Mouse (Mus musculus) lung, postnatal 10 days (tissue): ENCODE data around the gene Lonrf3.

Experiments
- DNase-seq: peaks from one replicate; pipeline ENCODE4 v3.0.0; 2021

Lonrf3 gene

DNA sequence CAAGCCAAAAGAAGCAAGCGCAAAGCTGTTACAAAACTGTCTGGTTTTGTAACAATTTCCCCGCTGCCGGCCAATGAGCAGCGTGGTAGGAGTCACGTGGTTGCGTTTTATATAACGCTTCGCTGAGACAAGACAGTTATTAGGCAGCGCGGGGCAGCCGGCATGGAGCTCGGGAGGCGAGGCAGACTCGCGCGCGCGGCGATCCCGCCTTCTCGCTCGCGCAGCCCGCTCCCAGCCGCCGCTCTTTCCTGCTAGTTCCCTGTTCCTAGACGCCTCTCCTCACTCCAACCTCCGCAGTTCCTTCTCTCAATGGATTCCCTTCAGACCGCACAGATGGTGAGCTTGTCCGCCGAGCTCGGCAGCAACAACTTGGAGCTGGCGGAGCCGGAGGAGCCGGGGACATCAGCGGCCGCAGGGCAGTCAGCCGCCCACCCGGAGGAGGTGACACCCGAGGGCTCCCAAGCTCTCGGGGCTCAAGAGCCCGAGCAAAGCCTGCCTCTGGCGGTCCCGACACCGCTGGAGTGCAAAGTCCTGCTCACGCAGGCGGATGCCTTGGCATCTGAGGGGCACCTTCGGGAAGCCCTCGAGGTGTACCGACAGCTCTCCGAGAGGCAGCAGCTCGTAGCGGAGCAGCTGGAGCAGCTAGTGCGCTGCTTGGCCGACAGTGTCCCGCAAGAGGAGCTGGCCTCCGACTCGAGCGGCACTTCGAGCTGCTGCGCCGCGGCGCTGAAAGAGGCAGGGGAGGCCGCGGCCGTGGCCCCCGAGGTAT, at the start of gene Lonrf3:
Lonrf3 (plus strand) TSS at position 83 of the 769 bp plus-strand sequence.
- peak; percentile 78 for DNase-seq

GRCm38 (mm10) chrX:36278750-36279149, 49.4 kb upstream of the Lonrf3 start:
- no peak for DNase-seq

DNA sequence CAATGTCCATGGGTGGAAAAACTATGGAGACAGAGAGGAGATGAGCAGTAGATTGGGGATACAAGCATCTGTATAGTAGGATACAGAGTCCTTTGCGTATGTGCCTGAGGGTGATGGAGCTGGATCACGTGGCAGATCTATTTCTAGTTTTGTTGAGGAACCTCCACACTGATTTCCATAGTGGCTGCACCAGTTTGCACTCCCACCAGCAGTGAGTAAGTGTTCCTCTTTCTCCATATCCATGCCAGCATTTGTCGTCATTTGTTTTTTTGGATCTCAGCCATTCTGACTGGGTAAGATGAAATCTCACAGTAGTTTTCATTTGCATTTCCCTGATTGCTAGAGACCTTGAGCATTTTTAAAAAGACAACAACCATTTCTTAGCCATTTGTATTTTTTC, 16.7 kb upstream of the Lonrf3 start:
- DNase-seq = peak; percentile 1

DNA sequence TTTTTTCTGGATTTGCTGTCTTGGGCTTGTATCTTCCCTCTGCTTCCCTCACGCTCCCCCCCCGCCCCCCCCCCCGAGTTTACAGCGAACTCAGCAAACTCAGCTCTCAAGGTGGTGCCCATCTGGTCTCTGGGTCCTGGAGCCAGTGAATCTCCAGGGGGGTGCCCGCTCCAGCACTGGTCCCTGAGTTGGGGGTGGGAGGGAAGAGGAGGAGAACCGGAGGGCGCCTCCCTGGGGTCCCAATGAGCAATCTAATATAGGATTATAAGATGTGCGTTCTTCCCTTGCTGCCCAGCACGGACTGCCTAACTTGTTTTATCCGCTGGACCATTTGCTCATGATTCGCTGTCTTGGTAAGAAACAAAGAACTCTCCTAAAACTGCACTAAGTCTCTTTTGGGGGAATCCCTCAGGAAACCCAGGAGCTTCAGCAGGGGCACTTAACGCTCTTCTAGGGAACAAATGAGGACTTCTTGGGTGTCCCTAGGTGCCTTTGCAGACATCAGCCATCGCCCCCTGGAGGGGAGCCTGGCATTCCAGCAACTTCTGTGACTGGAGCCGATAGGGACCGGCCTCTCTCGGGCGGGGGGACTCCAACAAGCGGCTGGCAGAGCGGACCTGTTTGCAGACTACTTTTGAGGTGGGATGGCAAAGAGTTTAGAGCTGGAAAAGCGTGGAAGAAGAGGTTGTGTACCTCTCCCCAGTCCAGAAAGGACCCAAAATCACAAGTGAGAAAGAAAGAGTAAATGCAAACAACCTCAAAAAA, 480 bp upstream of the Lonrf3 start:
- peak; percentile 60 for DNase-seq

DNA sequence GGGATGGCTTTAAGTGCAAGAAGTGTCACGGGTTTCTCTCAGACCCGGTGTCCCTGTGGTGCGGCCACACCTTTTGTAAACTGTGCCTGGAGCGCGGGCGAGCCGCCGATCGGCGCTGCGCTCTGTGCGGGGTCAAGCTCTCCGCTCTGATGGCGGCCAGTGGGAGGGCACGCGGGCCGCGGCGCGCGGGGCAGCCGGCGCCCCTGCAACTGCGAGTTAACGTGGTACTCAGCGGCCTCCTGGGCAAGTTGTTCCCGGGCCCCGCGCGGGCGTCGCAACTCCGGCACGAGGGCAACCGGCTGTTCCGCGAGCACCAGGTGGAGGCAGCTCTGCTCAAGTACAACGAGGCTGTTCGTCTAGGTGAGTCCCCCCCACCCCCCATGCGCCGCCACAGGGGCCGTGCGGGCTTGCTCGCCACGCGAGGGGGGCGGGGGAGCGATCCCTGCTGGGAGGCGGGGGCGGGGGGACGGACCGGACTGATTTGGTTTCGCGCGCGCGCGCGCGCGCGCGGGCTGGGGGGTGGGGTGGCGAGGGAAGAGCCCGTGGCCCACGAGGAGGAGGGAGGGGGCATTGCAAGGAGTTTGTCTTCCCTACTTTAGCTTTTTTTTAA, 992 bp downstream of the Lonrf3 start:
- DNase-seq = peak; percentile 17

DNA sequence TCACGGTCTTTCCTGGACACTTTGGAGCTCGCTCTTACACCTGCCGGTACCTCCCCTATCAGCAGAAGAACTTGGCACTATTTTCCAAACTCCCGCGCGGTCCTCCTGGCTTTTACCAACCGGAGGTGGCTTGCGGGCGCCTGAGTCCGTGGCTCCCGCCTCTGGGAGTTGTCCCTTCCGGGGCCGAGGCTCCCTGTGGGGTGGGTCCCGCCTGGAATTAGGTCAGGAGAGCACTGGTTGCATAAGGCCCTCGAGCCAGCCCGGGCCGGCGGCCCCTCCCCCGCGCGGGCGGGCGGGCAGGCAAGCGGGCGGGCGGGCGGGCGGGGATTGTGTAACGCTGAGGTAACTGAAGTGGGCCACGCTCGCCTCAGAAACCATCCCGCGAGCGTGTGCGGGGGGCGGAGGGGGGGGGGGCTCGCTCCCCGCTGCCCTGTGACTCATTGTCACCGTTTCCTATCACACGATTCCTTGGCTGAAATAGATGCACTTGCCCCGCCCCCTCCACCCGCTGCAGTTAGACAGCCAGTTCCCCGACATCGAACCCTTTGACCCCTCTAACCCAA, 1.8 kb downstream of the Lonrf3 start:
- DNase-seq = peak; percentile 78

DNA sequence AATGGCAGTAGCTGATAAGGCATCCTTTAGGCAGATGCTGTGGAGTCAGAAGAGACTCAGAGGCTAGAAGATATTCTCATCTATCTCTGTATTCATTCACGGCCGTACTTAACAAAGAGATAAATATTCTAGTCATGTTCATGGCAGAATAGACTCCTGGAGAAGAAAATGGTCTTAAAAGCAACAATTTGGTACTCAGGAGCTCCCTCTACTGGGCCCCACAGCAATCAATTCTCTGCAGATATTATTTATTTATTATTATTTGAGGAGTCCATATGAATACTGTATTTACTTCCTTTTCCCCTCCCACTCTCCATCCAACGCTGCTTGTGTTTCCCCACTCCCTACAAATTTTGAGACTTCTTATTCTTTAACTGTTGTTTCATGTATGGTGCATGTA, 24.3 kb downstream of the Lonrf3 start:
- peak; percentile 38 for DNase-seq

- DNase-seq = no peak
Measured at GRCm38 (mm10) chrX:36385340-36385739, 57.2 kb downstream of the Lonrf3 start.

DNA sequence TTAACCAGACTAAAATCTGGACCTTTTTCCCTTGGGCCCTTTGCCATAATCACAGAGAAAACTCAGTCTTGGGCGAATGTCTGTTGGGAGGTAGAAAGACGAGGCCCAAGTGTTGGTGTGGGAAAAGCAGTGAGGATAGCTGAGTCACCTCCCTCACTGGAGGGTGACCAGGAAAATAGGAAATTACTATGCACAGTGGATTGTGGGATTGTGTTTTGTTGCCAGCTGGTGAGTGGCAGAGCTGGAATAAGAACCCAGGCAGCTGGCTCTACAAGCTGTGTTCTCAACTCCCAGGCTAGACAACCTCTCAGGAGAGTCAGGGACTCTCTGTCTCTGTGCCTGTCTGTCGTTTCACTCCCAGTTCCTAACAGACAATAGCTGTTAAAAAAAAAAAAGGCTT, 61.8 kb downstream of the Lonrf3 start:
- peak; percentile 2 for DNase-seq

GRCm38 (mm10) chrX:36390503-36390902, 62.4 kb downstream of the Lonrf3 start:
- DNase-seq = no peak

GRCm38 (mm10) chrX:36392672-36393071, 64.5 kb downstream of the Lonrf3 start:
- no peak for DNase-seq

DNA sequence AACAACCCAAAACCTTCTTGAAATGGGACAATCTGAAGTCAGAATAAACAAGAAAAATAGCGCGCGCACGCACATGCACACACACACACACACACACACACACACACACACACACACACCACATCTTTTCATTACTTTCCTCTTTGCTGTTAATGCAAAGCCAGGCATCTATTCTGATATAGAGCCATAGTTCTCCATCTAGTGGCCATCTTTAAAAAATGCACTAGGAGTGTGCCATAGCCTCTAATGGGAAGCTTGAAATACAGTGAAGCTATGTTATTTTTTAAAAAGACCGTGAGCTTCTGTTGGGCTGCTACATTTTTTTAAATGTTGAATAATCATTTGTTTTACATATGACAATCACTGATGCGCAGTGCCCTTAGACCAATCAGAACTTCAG, 65.1 kb downstream of the Lonrf3 start:
- DNase-seq = peak; percentile 2

- no peak for DNase-seq
Measured at GRCm38 (mm10) chrX:36400980-36401379, 72.8 kb downstream of the Lonrf3 start, which contains the start of gene Gm6268. Gene Gm6268 (plus strand): TSS chrX:36401280.

DNA sequence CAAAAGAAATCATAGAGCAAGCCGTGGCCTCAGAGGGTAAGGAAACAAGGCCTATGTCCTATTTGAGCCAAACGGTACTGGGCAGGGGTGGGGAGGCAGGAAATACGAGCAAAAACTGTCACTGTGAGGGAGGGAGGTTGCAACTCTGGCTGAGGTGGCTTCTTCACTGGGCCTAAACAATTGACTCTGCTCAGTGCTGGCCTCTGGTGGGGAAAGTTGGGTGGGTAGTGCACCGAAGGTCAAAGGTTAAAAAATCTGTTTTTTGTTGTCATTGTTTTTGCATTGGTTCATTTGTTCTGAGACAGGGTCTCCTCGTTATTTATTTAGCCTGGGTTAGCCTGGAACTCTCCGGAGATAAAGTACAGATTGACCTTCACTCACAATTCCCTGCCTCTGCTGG, 74.2 kb downstream of the Lonrf3 start:
- peak; percentile 6 for DNase-seq
